Mouse (Mus musculus) limb, embryonic 15.5 days (tissue): ENCODE measurements around the gene Slc26a8. TPM values are rescaled to one million over a fixed set of nuclear protein-coding genes. Genes with fewer than 3 reads are reported as not detected.

Source experiments
- ATAC-seq: fragments of 200-750 bp; cut with Nextera tagmentation; 2 replicates; pipeline ENCODE4 v1.8.0; 2017; ENCODE audit warnings: low read depth, moderate TSS enrichment; ENCODE audit not compliant: insufficient number of reproducible peaks, low FRiP score, low TSS enrichment
- H3K27ac ChIP-seq: fragments of 300-500 bp; sonication (generic); 2 replicates; pipeline ENCODE4 v1.5.1; 2015; ENCODE audit warnings: moderate library complexity, mild to moderate bottlenecking, inconsistent platforms
- H3K27me3 ChIP-seq: fragments of 300-500 bp; sonication (generic); 2 replicates; pipeline ENCODE4 v1.6.1; 2015; ENCODE audit warnings: inconsistent platforms
- H3K36me3 ChIP-seq: fragments of 300-500 bp; sonication (generic); 2 replicates; pipeline ENCODE4 v1.6.1; 2015; ENCODE audit warnings: inconsistent platforms
- H3K4me1 ChIP-seq: fragments of 300-500 bp; sonication (generic); 2 replicates; pipeline ENCODE4 v1.6.1; 2015; ENCODE audit warnings: inconsistent platforms
- H3K4me2 ChIP-seq: fragments of 300-500 bp; sonication (generic); 2 replicates; pipeline ENCODE4 v1.6.1; 2015; ENCODE audit warnings: mild to moderate bottlenecking, inconsistent platforms
- H3K4me3 ChIP-seq: fragments of 300-500 bp; sonication (generic); 2 replicates; pipeline ENCODE4 v1.5.1; 2015; ENCODE audit warnings: mild to moderate bottlenecking, inconsistent platforms
- H3K9ac ChIP-seq: fragments of 300-500 bp; sonication (generic); 2 replicates; pipeline ENCODE4 v1.6.1; 2015; ENCODE audit warnings: inconsistent platforms
- H3K9me3 ChIP-seq: fragments of 300-500 bp; sonication (generic); 2 replicates; pipeline ENCODE4 v1.6.1; 2016; ENCODE audit warnings: inconsistent platforms
- WGBS: fragments of 180-500 bp; shearing (Covaris S2); methylation state at CpG from one replicate; pipeline ENCODE4 v1.1.7; 2015; 5-methylcytosine and 5-hydroxymethylcytosine counted together
- polyA plus RNA-seq: library from polyadenylated mRNA; unstranded; fragments of >200 nt; fragmentation: Nextera tagmentation; extraction: Ambion mirVana; gene quantifications from 2 replicates; pipeline ENCODE4 v1.2.1, GENCODE M21; 2015

The Slc26a8 gene
- polyA plus RNA-seq, 1 experiment from 2014 or later: 0.60 TPM

GRCm38 (mm10) chr17:28682311-28683084 lies 7.5 kb downstream of the Slc26a8 start:
- Histone ChIP-seq H3K9me3 (no peaks in the 10 kb centered on the region), H3K36me3 (no peaks in the 10 kb centered on the region), H3K27ac (no peak overlapping the region), H3K4me1 (no peaks in the 10 kb centered on the region), H3K27me3 (no peaks in the 10 kb centered on the region), H3K4me2 (no peak overlapping the region), H3K4me3 (no peak overlapping the region), H3K9ac (no peak overlapping the region)
- WGBS: 77% methylated on average over 13 of the region's 13 CpGs
- ATAC-seq: no peak

GRCm38 (mm10) chr17:28659564-28659963 lies 30.5 kb downstream of the Slc26a8 start:
- ATAC-seq: no peak
- H3K27ac ChIP-seq: no peak overlapping the region

GRCm38 (mm10) chr17:28657936-28658335 lies 32.1 kb downstream of the Slc26a8 start:
- H3K27me3 ChIP-seq: no peaks in the 10 kb centered on the region
- no peaks in the 10 kb centered on the region for H3K36me3 ChIP-seq
- no peak overlapping the region for H3K4me2 ChIP-seq
- no peak overlapping the region for H3K9ac ChIP-seq
- WGBS: 23% methylated on average over 4 of the region's 4 CpGs
- H3K27ac ChIP-seq: no peak overlapping the region
- H3K4me3 ChIP-seq: no peak overlapping the region
- no peak for ATAC-seq
- 0 out of 2 replicates have a peak, but pooled peaks cover 2% of the 10 kb centered on the region for H3K4me1 ChIP-seq
- H3K9me3 ChIP-seq: no peaks in the 10 kb centered on the region

More at GRCm38 (mm10) chr17:28659564-28659963, 30.5 kb downstream of the Slc26a8 start:
- Histone ChIP-seq H3K9me3 (no peaks in the 10 kb centered on the region), H3K36me3 (no peaks in the 10 kb centered on the region), H3K27me3 (no peaks in the 10 kb centered on the region), H3K4me1 (0 out of 2 replicates have a peak, but pooled peaks cover 2% of the 10 kb centered on the region), H3K9ac (no peak overlapping the region), H3K4me3 (no peak overlapping the region), H3K4me2 (no peak overlapping the region)
- 66% methylated on average over 6 of the region's 6 CpGs for WGBS

GRCm38 (mm10) chr17:28650268-28650667 lies 39.8 kb downstream of the Slc26a8 start:
- Histone ChIP-seq H3K4me1 (no peaks in the 10 kb centered on the region), H3K9ac (no peak overlapping the region), H3K27ac (no peak overlapping the region), H3K36me3 (no peaks in the 10 kb centered on the region), H3K27me3 (no peaks in the 10 kb centered on the region), H3K4me3 (no peak overlapping the region), H3K4me2 (no peak overlapping the region), H3K9me3 (no peaks in the 10 kb centered on the region)
- 79% methylated on average over 3 of the region's 3 CpGs for WGBS
- ATAC-seq: no peak

GRCm38 (mm10) chr17:28648607-28649370 lies 41.2 kb downstream of the Slc26a8 start:
- Histone ChIP-seq H3K27me3 (no peaks in the 10 kb centered on the region), H3K9ac (no peak overlapping the region), H3K4me1 (no peaks in the 10 kb centered on the region), H3K27ac (no peak overlapping the region), H3K36me3 (no peaks in the 10 kb centered on the region), H3K9me3 (no peaks in the 10 kb centered on the region), H3K4me3 (no peak overlapping the region), H3K4me2 (no peak overlapping the region)
- WGBS: 53% methylated on average over 6 of the region's 6 CpGs
- no peak for ATAC-seq

GRCm38 (mm10) chr17:28646221-28646620 lies 43.8 kb downstream of the Slc26a8 start:
- no peaks in the 10 kb centered on the region for H3K27me3 ChIP-seq
- no peak overlapping the region for H3K4me3 ChIP-seq
- WGBS: 58% methylated on average over 3 of the region's 3 CpGs
- peaks cover 8% of the 10 kb centered on the region; the same call in 1 of the 2 replicates for H3K4me1 ChIP-seq
- H3K4me2 ChIP-seq: no peak overlapping the region
- no peaks in the 10 kb centered on the region for H3K9me3 ChIP-seq
- H3K27ac ChIP-seq: no peak overlapping the region
- no peak overlapping the region for H3K9ac ChIP-seq
- H3K36me3 ChIP-seq: no peaks in the 10 kb centered on the region
- ATAC-seq: no peak

- H3K9ac ChIP-seq: no peak overlapping the region
- no peaks in the 10 kb centered on the region for H3K36me3 ChIP-seq
- no peak overlapping the region for H3K4me2 ChIP-seq
- H3K9me3 ChIP-seq: no peaks in the 10 kb centered on the region
- no peak for ATAC-seq
- H3K27me3 ChIP-seq: no peaks in the 10 kb centered on the region
- H3K4me1 ChIP-seq: peaks cover 8% of the 10 kb centered on the region; the same call in 1 of the 2 replicates
- H3K4me3 ChIP-seq: no peak overlapping the region
- WGBS: 41% methylated on average over 4 of the region's 4 CpGs
- 0 out of 2 replicates have a peak overlapping the region, but pooled peaks have one; percentile 8 for H3K27ac ChIP-seq
These were observed 45.9 kb downstream of the Slc26a8 start for GRCm38 (mm10) chr17:28644112-28644511.

GRCm38 (mm10) chr17:28643697-28644096 lies 46.3 kb downstream of the Slc26a8 start:
- no peak for ATAC-seq
- Histone ChIP-seq H3K36me3 (no peaks in the 10 kb centered on the region), H3K27me3 (no peaks in the 10 kb centered on the region), H3K4me3 (no peak overlapping the region), H3K9ac (no peak overlapping the region), H3K4me2 (no peak overlapping the region), H3K27ac (peak overlapping the region; percentile 44; the same call in 1 of the 2 replicates), H3K4me1 (peaks cover 8% of the 10 kb centered on the region; the same call in 1 of the 2 replicates), H3K9me3 (no peaks in the 10 kb centered on the region)
- 26% methylated on average over 3 of the region's 3 CpGs for WGBS

- H3K4me3 ChIP-seq: no peak overlapping the region
- H3K27ac ChIP-seq: no peak overlapping the region
- no peaks in the 10 kb centered on the region for H3K9me3 ChIP-seq
- WGBS: 83% methylated on average over 3 of the region's 3 CpGs
- peaks cover 8% of the 10 kb centered on the region; the same call in 1 of the 2 replicates for H3K4me1 ChIP-seq
- no peak overlapping the region for H3K9ac ChIP-seq
- H3K4me2 ChIP-seq: no peak overlapping the region
- no peaks in the 10 kb centered on the region for H3K27me3 ChIP-seq
- H3K36me3 ChIP-seq: no peaks in the 10 kb centered on the region
- ATAC-seq: no peak
These were observed 49.9 kb downstream of the Slc26a8 start for GRCm38 (mm10) chr17:28640113-28640512.

GRCm38 (mm10) chr17:28637711-28638690 lies 52.0 kb downstream of the Slc26a8 start:
- no peaks in the 10 kb centered on the region for H3K36me3 ChIP-seq
- no peak for ATAC-seq
- WGBS: 73% methylated on average over 7 of the region's 7 CpGs

GRCm38 (mm10) chr17:28635842-28636241 lies 54.2 kb downstream of the Slc26a8 start:
- Histone ChIP-seq H3K4me3 (no peak overlapping the region), H3K9me3 (no peaks in the 10 kb centered on the region), H3K9ac (no peak overlapping the region), H3K36me3 (no peaks in the 10 kb centered on the region), H3K27ac (no peak overlapping the region), H3K27me3 (no peaks in the 10 kb centered on the region), H3K4me1 (no peaks in the 10 kb centered on the region), H3K4me2 (no peak overlapping the region)
- ATAC-seq: no peak
- WGBS: 78% methylated on average over 5 of the region's 5 CpGs

More at GRCm38 (mm10) chr17:28637711-28638690, 52.0 kb downstream of the Slc26a8 start:
- Histone ChIP-seq H3K4me1 (peaks cover 8% of the 10 kb centered on the region; the same call in 1 of the 2 replicates), H3K4me2 (no peak overlapping the region), H3K27ac (peak overlapping the region; percentile 50), H3K9me3 (no peaks in the 10 kb centered on the region), H3K27me3 (no peaks in the 10 kb centered on the region), H3K4me3 (no peak overlapping the region), H3K9ac (no peak overlapping the region)
